Mouse (Mus musculus): ENCODE data around the gene Gabra2. TPM values are rescaled to one million over a fixed set of nuclear protein-coding genes. Genes with fewer than 3 reads are reported as not detected.

Gene Gabra2
- polyA plus RNA-seq, 1 experiment from 2014 or later, result 46.6 TPM

- ATAC-seq, result peak; percentile 81
Measured at GRCm38 (mm10) chr5:71058047-71058446, 37.6 kb downstream of the Gabra2 start.

GRCm38 (mm10) chr5:71037352-71037751 is 58.3 kb downstream of the Gabra2 start:
- Histone ChIP-seq H3K4me2 (replicated peaks) (no peak overlapping the region), H3K9me3 (no peaks in the 10 kb centered on the region), H3K4me1 (replicated peaks) (no peaks in the 10 kb centered on the region), H3K9ac (replicated peaks) (no peak overlapping the region), H3K27me3 (no peaks in the 10 kb centered on the region), H3K4me3 (replicated peaks) (no peak overlapping the region), H3K36me3 (no peaks in the 10 kb centered on the region), H3K27ac (no peak overlapping the region)
- no peak for ATAC-seq
- WGBS, result 84% methylated on average over 3 of the region's 3 CpGs

More at GRCm38 (mm10) chr5:71058047-71058446, 37.6 kb downstream of the Gabra2 start:
- 19% methylated on average over 7 of the region's 7 CpGs for WGBS
- H3K9ac ChIP-seq (replicated peaks), result no peak overlapping the region
- no peaks in the 10 kb centered on the region for H3K27me3 ChIP-seq
- H3K27ac ChIP-seq, result no peak overlapping the region
- H3K4me3 ChIP-seq (replicated peaks), result no peak overlapping the region
- H3K36me3 ChIP-seq, result no peaks in the 10 kb centered on the region
- H3K4me1 ChIP-seq (replicated peaks), result peaks cover 7% of the 10 kb centered on the region; the same call in 1 of the 2 replicates
- H3K4me2 ChIP-seq (replicated peaks), result no peak overlapping the region
- no peaks in the 10 kb centered on the region for H3K9me3 ChIP-seq

- Histone ChIP-seq H3K4me2 (replicated peaks) (no peak overlapping the region), H3K9ac (replicated peaks) (no peak overlapping the region), H3K4me3 (replicated peaks) (no peak overlapping the region), H3K36me3 (no peaks in the 10 kb centered on the region), H3K9me3 (no peaks in the 10 kb centered on the region), H3K27me3 (no peaks in the 10 kb centered on the region), H3K27ac (no peak overlapping the region), H3K4me1 (replicated peaks) (no peaks in the 10 kb centered on the region)
- WGBS, result 79% methylated on average over 4 of the region's 4 CpGs
- no peak for ATAC-seq
Measured at GRCm38 (mm10) chr5:71025956-71026355, 69.7 kb downstream of the Gabra2 start.

GRCm38 (mm10) chr5:71011751-71012150 is 83.9 kb downstream of the Gabra2 start:
- ATAC-seq, result peak; percentile 53; the same call in 1 of the 2 replicates
- Histone ChIP-seq H3K4me2 (replicated peaks) (no peak overlapping the region), H3K4me3 (replicated peaks) (no peak overlapping the region), H3K4me1 (replicated peaks) (peaks cover 13% of the 10 kb centered on the region), H3K9ac (replicated peaks) (no peak overlapping the region), H3K9me3 (no peaks in the 10 kb centered on the region), H3K27ac (peak overlapping the region; percentile 44), H3K27me3 (no peaks in the 10 kb centered on the region), H3K36me3 (no peaks in the 10 kb centered on the region)
- WGBS, result 41% methylated on average over 2 of the region's 2 CpGs

- 4% methylated on average over 2 of the region's 2 CpGs for WGBS
- H3K27me3 ChIP-seq, result no peaks in the 10 kb centered on the region
- no peaks in the 10 kb centered on the region for H3K36me3 ChIP-seq
- peaks cover 13% of the 10 kb centered on the region for H3K4me1 ChIP-seq (replicated peaks)
- H3K4me2 ChIP-seq (replicated peaks), result no peak overlapping the region
- H3K4me3 ChIP-seq (replicated peaks), result no peak overlapping the region
- no peak overlapping the region for H3K9ac ChIP-seq (replicated peaks)
- H3K27ac ChIP-seq, result peak overlapping the region; percentile 44; the same call in 1 of the 2 replicates
- peak; percentile 62 for ATAC-seq
- H3K9me3 ChIP-seq, result no peaks in the 10 kb centered on the region
Measured at GRCm38 (mm10) chr5:71011271-71011670, 84.4 kb downstream of the Gabra2 start.

GRCm38 (mm10) chr5:71010797-71011196 is 84.9 kb downstream of the Gabra2 start:
- H3K4me3 ChIP-seq (replicated peaks), result no peak overlapping the region
- no peak overlapping the region for H3K9ac ChIP-seq (replicated peaks)
- no peak overlapping the region for H3K4me2 ChIP-seq (replicated peaks)
- H3K4me1 ChIP-seq (replicated peaks), result peaks cover 13% of the 10 kb centered on the region
- H3K27me3 ChIP-seq, result no peaks in the 10 kb centered on the region
- no peaks in the 10 kb centered on the region for H3K9me3 ChIP-seq
- H3K36me3 ChIP-seq, result no peaks in the 10 kb centered on the region
- H3K27ac ChIP-seq, result no peak overlapping the region
- WGBS, result 66% methylated on average over 3 of the region's 3 CpGs
- no peak for ATAC-seq

- no peak overlapping the region for H3K27ac ChIP-seq
- peak; percentile 55; the same call in 1 of the 2 replicates for ATAC-seq
Measured at GRCm38 (mm10) chr5:70995617-70996325, 99.9 kb downstream of the Gabra2 start.

GRCm38 (mm10) chr5:70993281-70993680 is 102.4 kb downstream of the Gabra2 start:
- H3K4me3 ChIP-seq (replicated peaks), result no peak overlapping the region
- no peak overlapping the region for H3K27ac ChIP-seq
- H3K9me3 ChIP-seq, result no peaks in the 10 kb centered on the region
- no peaks in the 10 kb centered on the region for H3K4me1 ChIP-seq (replicated peaks)
- WGBS, result 65% methylated on average over 2 of the region's 2 CpGs
- H3K4me2 ChIP-seq (replicated peaks), result no peak overlapping the region
- no peak for ATAC-seq
- H3K36me3 ChIP-seq, result no peaks in the 10 kb centered on the region
- H3K9ac ChIP-seq (replicated peaks), result no peak overlapping the region
- H3K27me3 ChIP-seq, result no peaks in the 10 kb centered on the region

More at GRCm38 (mm10) chr5:70995617-70996325, 99.9 kb downstream of the Gabra2 start:
- Histone ChIP-seq H3K4me2 (replicated peaks) (no peak overlapping the region), H3K4me3 (replicated peaks) (no peak overlapping the region), H3K27me3 (no peaks in the 10 kb centered on the region), H3K4me1 (replicated peaks) (no peaks in the 10 kb centered on the region), H3K36me3 (no peaks in the 10 kb centered on the region), H3K9me3 (no peaks in the 10 kb centered on the region), H3K9ac (replicated peaks) (no peak overlapping the region)
- 81% methylated on average over 13 of the region's 13 CpGs for WGBS

GRCm38 (mm10) chr5:70990891-70991290 is 104.8 kb downstream of the Gabra2 start:
- no peak overlapping the region for H3K4me3 ChIP-seq (replicated peaks)
- no peak overlapping the region for H3K4me2 ChIP-seq (replicated peaks)
- WGBS, result 86% methylated on average over 3 of the region's 3 CpGs
- no peaks in the 10 kb centered on the region for H3K36me3 ChIP-seq
- no peak overlapping the region for H3K27ac ChIP-seq
- no peaks in the 10 kb centered on the region for H3K4me1 ChIP-seq (replicated peaks)
- no peaks in the 10 kb centered on the region for H3K9me3 ChIP-seq
- H3K9ac ChIP-seq (replicated peaks), result no peak overlapping the region
- ATAC-seq, result no peak
- no peaks in the 10 kb centered on the region for H3K27me3 ChIP-seq
